Mouse (Mus musculus) neural tube, embryonic 10.5 days (tissue): ENCODE measurements at regions not wholly inside any gene's neighbourhood (a gene's known extent, or its start where the extent isn't known, plus 50 kb on each side); places are given as distances from the start of the nearest gene placed in this dataset.

Experiments used
- DNase-seq: peaks from one replicate; pipeline ENCODE4 v3.0.0-alpha.2; 2017; ENCODE audit warnings: low spot score; ENCODE audit errors: extremely low spot score

GRCm38 (mm10) chr14:105502633-105502975, 244.2 kb downstream of the Ndfip2 start:
- peak; percentile 46 for DNase-seq

DNA sequence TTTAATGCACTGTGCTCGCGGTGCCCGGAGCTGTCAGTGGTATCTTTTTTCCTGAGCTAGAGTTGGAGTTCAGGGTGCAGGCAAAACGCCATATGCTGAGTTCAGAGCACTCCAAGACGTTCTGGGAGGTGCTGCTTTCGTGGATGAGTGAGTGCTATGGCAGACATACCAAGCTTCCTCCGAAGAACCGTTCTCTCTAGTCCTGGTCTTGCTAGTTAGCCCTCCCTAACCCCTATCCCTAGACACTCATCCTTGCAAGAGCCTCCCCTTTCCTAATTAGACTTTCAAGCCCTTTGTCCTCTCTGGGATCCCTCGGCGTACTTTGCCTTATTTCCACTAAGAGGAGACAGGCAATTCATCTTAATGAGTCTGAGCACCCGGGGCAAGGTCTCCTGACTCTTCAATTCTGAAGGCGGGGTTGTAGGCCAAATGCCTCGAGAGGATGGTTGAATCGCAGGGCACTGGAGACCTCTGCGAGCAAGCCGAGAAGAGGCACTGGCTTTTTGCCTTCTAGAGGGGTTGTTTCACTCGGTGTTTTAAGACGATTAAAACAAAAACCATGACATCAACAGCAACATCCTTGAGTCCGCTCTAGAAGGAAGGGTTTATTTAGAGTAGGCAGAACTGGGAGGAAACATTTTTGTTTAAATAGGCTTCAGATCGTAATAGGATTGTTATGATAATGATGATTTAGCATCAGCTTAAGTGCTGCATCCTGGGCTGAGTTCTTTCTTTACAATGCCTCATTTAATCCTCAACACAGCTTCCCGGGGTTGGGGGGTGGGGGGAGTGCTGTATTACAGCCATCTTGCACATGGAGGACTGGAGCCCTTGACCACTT, 243.6 kb downstream of the Ndfip2 start:
- DNase-seq: peak; percentile 67

GRCm38 (mm10) chr14:105500966-105501741, 242.8 kb downstream of the Ndfip2 start:
- DNase-seq: peak; percentile 63

DNA sequence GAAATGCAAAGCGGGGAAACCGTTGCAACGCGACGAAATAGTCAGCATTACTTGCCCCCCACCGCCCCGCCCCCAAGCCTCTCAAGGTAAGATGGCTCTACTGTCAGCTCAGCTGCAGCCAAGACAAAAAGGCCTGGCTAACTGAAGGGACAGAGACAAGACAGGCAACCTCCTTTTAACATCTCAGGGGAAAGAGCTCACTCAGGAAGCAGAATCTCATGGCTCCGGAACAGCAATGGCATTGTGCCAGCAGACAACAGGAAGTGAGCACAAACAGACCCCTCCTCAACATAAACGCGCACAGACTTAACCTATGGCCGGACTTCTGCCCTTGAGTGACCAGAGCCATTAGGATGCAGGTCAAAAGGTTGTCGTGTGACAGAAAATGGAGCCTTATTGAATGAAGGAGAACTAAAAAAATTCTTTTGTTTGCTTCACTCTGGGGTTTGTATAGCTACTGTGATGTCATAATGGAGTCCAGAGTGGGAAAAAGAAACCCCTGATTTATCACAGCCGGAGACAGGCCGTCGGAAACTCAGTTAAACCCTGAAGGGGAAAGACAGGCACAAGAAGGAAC, 241.0 kb downstream of the Ndfip2 start:
- peak; percentile 51 for DNase-seq

DNA sequence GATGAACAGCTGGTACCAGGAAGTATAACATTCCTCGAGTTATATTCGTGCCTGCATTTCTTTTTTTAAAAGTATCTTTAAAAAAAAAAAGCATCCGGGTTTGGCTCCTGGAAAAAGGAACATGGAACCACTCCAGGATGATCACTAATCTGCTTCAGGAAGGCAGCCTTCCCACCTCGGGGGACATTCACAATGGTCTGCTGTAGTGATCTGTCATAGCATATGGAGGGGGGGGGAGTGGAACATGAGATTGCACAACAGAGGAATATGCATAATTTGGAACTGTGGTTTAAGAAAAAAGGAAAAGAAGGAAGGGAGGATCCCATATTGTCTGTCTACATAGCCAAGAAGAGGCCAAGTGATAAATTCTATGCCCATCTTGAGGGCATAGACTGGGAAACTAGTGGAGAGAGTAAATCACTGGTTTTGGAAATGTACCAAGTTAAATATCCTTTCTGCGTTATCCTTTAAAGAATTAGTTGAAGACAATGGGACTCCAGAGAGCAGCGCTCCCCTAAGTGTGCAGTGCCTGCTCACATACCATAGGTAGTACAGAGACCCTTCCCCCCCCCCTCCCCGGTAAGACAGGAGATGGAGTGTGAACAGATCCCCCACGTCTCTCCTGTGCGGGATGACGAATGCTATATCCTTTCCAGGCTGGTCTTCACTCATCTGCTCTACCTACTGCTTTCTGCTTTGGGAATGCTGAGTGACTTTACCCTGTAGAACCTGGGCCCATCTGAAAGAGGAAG, 240.0 kb downstream of the Ndfip2 start:
- no peak for DNase-seq

GRCm38 (mm10) chr14:105495161-105495560, 236.8 kb downstream of the Ndfip2 start:
- DNase-seq: no peak

DNA sequence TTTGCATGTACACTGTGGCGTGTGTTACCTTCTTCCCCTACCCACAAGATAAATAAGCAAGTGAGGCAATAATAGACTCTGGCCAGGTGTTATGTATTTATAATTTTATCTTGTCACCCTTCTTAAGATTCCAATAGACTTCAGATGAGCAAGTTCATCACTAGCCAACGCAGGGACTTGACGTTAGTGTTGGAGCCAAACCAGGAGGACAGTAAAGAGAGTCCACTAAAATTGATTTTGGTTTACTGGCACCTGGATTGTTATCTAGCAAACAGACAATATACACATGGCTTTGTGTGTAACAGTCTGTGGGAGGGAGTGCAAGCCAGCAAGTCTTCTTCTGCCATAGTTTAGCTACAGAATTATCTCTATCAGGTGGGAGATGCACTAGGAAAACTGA, 236.0 kb downstream of the Ndfip2 start:
- DNase-seq: no peak

DNA sequence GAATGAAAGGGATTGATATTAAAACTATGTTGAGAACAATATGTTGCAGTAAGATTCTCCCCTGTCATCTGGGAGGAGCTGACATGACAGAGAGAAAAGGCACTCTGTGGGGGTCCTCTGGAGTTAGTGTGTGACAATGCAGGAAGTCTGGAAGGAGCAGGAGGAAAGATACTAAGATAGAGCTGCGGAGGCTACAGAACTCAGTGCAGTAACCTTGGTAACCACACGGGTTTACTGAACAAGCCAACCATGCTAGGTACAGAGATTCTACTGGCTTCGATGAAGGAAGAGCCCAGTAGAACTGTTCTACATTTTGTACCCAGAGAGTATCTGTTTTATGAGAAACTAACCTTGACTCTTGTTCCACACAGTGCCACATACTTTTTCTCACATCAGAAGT, 231.8 kb downstream of the Ndfip2 start:
- no peak for DNase-seq

- peak; percentile 76 for DNase-seq
Observed at GRCm38 (mm10) chr14:105483352-105484083, 225.1 kb downstream of the Ndfip2 start.

DNA sequence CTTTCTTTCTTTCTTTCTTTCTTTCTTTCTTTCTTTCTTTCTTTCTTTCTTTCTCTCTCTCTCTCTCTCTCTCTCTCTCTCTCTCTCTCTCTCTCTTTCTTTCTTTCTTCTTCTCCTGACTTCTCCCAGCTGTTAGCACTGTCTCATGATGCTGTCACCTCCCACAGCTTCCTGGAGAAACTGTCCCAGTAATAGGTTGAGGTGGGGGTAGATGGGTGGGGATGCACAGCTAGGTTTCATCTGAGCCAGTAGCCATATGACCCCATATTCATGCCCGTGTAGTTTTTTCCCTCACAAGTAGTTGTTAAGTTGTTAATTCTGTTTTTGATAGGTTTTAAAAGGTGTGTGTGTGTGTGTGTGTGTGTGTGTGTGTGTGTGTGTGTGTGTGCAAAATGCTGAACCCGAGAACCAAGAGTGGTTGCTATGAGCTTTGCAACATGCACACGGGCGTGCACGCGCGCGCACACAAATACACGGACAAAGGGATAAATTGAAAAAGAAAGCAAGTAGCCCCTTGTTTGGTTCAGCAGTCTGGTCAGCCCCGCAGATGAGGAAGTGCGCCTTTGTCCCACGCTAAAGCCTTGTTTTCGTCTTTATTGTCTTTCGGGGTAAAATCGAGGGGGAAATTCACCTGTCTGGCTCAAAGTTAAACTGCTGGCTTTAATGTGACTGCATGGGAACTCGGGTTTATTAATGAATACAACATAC, 224.4 kb downstream of the Ndfip2 start:
- DNase-seq: no peak

GRCm38 (mm10) chr14:105480048-105480447, 221.7 kb downstream of the Ndfip2 start:
- no peak for DNase-seq

DNA sequence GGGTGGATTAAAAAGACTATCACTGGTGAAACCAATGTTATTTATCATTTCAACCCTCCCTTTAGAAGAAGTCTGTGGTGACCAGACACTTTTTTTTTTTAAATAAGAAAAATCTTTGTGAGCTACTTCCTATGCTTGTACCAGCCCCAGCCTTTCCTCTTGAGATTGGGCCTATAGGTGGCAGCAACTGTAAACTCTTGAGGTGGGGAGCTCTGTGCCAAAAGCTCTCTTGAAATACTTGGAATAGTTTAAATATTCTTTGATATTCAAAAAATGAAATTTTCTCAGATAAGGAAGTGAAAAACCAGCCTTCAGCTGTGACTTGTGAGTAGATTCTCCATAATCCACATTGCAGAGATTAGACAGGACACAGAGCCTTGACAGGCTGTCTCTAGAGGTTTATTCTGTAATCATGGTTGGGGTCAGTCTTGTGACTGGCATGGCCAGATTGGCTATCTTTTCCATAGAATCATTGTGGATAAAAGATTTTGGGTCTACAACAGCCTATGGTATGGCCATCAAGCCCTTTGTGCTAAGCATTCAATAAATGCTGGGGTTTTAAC, 216.7 kb downstream of the Ndfip2 start:
- DNase-seq: no peak

GRCm38 (mm10) chr14:105448919-105449458, 190.6 kb downstream of the Ndfip2 start:
- DNase-seq: no peak

DNA sequence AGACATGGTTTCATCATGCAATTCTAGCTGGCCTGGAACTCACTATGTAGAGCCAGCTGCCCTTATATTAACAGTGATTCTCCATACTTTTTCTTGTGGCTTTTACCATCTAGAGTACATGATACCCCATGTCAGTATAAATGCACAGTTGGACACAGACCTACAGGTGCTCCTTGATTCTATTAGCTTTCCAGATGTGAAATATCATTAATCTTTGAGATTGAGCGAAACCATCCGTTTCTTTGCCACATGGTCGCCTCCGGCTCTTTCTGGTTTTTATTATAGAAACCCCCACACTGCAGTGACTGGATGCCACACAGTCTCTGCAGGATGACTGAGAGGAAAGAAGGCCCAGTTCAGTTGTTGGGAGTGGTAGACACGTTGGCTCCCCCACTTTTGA, 188.7 kb downstream of the Ndfip2 start:
- DNase-seq: no peak

GRCm38 (mm10) chr14:105435343-105435742, 177.0 kb downstream of the Ndfip2 start:
- no peak for DNase-seq

- DNase-seq: no peak
Observed at GRCm38 (mm10) chr14:105433456-105433855, 175.1 kb downstream of the Ndfip2 start.

DNA sequence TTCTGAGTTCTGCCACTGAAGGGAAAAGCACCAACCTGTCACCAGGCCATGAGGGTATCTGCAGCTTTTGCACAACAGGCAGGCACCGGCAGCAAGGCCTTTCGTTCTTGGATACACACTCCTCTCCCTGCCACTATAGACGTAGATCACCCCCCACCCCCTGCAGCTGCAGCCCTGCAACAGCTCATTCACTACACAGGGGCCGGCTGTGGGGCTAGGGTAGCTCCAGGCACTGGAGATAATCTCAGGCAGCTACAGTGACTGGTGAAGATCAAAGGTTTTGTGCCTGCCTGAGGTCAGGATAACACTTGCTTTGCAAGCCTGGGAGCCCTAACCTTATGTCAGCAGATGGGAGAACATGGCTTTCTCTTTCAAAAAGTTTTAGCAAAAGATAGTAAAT, 174.3 kb downstream of the Ndfip2 start:
- DNase-seq: peak; percentile 30

DNA sequence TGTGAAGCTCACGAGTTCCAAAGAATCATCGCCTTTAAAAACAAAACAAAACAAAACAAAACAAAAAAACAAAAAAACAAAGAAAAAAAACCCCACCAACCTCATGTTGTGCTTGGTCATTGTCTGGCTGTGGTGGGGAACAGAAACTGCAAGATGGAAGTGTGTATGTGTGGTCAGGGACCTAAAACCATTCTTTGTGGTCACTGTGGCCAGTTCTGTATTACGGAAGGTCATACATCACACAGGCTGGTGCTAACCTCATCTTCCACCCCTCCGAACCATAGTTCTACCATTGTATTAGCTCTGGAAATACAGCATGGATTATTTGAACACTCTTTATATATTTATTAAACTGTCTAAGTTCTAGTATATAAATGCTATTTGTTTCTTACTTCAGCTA, 173.2 kb downstream of the Ndfip2 start:
- DNase-seq: no peak

DNA sequence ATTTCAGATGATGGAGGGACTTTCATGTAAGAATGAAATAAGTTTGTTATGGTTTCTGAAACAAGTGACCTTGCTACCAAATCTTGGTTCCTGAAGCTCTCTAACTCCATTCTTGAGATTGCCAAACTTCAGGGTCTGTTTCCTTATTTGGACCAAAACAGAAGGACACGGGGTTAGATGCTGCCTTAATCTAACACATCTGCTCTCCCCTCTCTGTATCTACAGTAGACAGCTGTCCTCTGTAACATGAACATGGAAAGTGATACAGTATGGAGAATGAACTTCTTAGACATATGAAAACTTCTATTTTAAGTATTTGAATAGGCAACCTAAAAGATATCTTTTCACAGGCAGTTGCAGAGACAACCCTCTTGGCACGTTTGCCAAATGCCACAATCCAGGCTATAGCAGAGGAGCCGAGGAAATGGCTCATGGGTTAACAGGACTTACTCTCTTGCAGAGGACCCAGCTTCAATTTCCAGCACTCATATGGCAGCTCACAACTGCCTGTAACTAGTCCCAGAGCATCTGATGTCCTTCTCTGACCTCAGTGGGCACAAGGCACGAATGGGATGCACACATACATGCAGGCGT, 171.4 kb downstream of the Ndfip2 start:
- no peak for DNase-seq
